Mouse (Mus musculus): Measurements from ENCODE around the gene Zfp524.
A peak's percentile ranks its signal among the peaks of the same experiment; 100 is the strongest.
"Not testable (repeated sequence)": the region's sequence is repeated elsewhere in the genome, so short reads cannot be mapped to it uniquely, and the experiment has no call there.

The Zfp524 gene

GRCm38 (mm10) chr7:5014251-5015117 lies at the start of gene Zfp524, which contains the start of gene Fiz1:
Gene Zfp524, plus strand, starts transcription at chr7:5014415.
Gene Fiz1, minus strand, starts transcription at chr7:5014697.
- peak; percentile 98 for DNase-seq (ENCODE audit: low spot score)

GRCm38 (mm10) chr7:4964988-4965387 lies 49.2 kb upstream of the Zfp524 start:
- no peak for DNase-seq (ENCODE audit: low spot score)

GRCm38 (mm10) chr7:4971068-4971467 lies 43.1 kb upstream of the Zfp524 start, which contains the start of gene Sbk3:
Gene Sbk3, minus strand, starts transcription at chr7:4971168.
- DNase-seq (ENCODE audit: low spot score) = no peak

GRCm38 (mm10) chr7:4971710-4972109 lies 42.5 kb upstream of the Zfp524 start:
- DNase-seq (ENCODE audit: low spot score) = no peak

GRCm38 (mm10) chr7:4972321-4973047 lies 41.7 kb upstream of the Zfp524 start:
- no peak for DNase-seq (ENCODE audit: low spot score)

GRCm38 (mm10) chr7:4975455-4975854 lies 38.8 kb upstream of the Zfp524 start:
- DNase-seq (ENCODE audit: low spot score) = no peak

- DNase-seq (ENCODE audit: low spot score) = no peak
Measured at GRCm38 (mm10) chr7:4976832-4977231, 37.4 kb upstream of the Zfp524 start.

GRCm38 (mm10) chr7:4988250-4988649 lies 26.0 kb upstream of the Zfp524 start:
- no peak for DNase-seq (ENCODE audit: low spot score)

- no peak for DNase-seq (ENCODE audit: low spot score)
Measured at GRCm38 (mm10) chr7:4993347-4993998, 20.7 kb upstream of the Zfp524 start.

GRCm38 (mm10) chr7:4993999-4994788 lies 20.0 kb upstream of the Zfp524 start:
- DNase-seq (ENCODE audit: low spot score) = no peak

- DNase-seq (ENCODE audit: low spot score) = no peak
Measured at GRCm38 (mm10) chr7:4995268-4996002, 18.8 kb upstream of the Zfp524 start.

GRCm38 (mm10) chr7:4996003-4996895 lies 18.0 kb upstream of the Zfp524 start, which contains the start of gene Zfp579:
Gene Zfp579, minus strand, starts transcription at chr7:4996158.
- peak; percentile 87 for DNase-seq (ENCODE audit: low spot score)

GRCm38 (mm10) chr7:4996934-4997333 lies 17.3 kb upstream of the Zfp524 start:
- DNase-seq (ENCODE audit: low spot score) = no peak

GRCm38 (mm10) chr7:4999876-5000275 lies 14.3 kb upstream of the Zfp524 start:
- no peak for DNase-seq (ENCODE audit: low spot score)

GRCm38 (mm10) chr7:5002876-5003275 lies 11.3 kb upstream of the Zfp524 start:
- not testable (repeated sequence) for DNase-seq (ENCODE audit: low spot score)

GRCm38 (mm10) chr7:5008229-5008628 lies 6.0 kb upstream of the Zfp524 start:
- DNase-seq (ENCODE audit: low spot score) = no peak

GRCm38 (mm10) chr7:5012681-5013513 lies 1.3 kb upstream of the Zfp524 start:
- DNase-seq (ENCODE audit: low spot score) = no peak

- DNase-seq (ENCODE audit: low spot score) = peak; percentile 95
Measured at GRCm38 (mm10) chr7:5015118-5016001, 1.1 kb downstream of the Zfp524 start, which contains the start of gene Gm44973. Gene Gm44973, plus strand, starts transcription at chr7:5015496.
